Mouse (Mus musculus) heart, postnatal 4 days (tissue): Measurements from ENCODE around the gene Gm20458. TPM values are rescaled to one million over a fixed set of nuclear protein-coding genes. Genes with fewer than 3 reads are reported as not detected.
A peak's percentile ranks its signal among the peaks of the same experiment; 100 is the strongest.

Experiments used
- DNase-seq: peaks from one replicate; pipeline ENCODE4 v3.0.0; 2021
- total RNA-seq, 2 experiments: library from RNA; stranded (reverse); gene quantifications; 2 replicates each; pipeline ENCODE4 v1.2.3; 2021

The Gm20458 gene
- total RNA-seq, 2 experiments from 2014 or later, result 2.5 to 4.3 TPM

- no peak for DNase-seq
Measured at GRCm38 (mm10) chr2:164435216-164436090, 25.3 kb upstream of the Gm20458 start.

GRCm38 (mm10) chr2:164436215-164436913, 24.4 kb upstream of the Gm20458 start:
- no peak for DNase-seq

- DNase-seq, result no peak
Measured at GRCm38 (mm10) chr2:164436961-164437360, 23.8 kb upstream of the Gm20458 start.

- DNase-seq, result no peak
Measured at GRCm38 (mm10) chr2:164437710-164438109, 23.1 kb upstream of the Gm20458 start.

GRCm38 (mm10) chr2:164438257-164438656, 22.5 kb upstream of the Gm20458 start:
- no peak for DNase-seq

GRCm38 (mm10) chr2:164439001-164439421, 21.8 kb upstream of the Gm20458 start:
- no peak for DNase-seq

GRCm38 (mm10) chr2:164440314-164440713, 20.5 kb upstream of the Gm20458 start:
- no peak for DNase-seq

- no peak for DNase-seq
Measured at GRCm38 (mm10) chr2:164441155-164441554, 19.6 kb upstream of the Gm20458 start.

GRCm38 (mm10) chr2:164441731-164442130, 19.0 kb upstream of the Gm20458 start:
- DNase-seq, result no peak

GRCm38 (mm10) chr2:164442315-164443050, 18.3 kb upstream of the Gm20458 start:
- DNase-seq, result peak; percentile 50

GRCm38 (mm10) chr2:164443051-164443437, 17.7 kb upstream of the Gm20458 start:
- peak; percentile 88 for DNase-seq

- no peak for DNase-seq
Measured at GRCm38 (mm10) chr2:164443460-164444000, 17.2 kb upstream of the Gm20458 start, which contains the start of gene Sdc4. Gene Sdc4 (minus strand): TSS chr2:164443887.

GRCm38 (mm10) chr2:164444701-164445100, 16.1 kb upstream of the Gm20458 start:
- DNase-seq, result no peak

GRCm38 (mm10) chr2:164445399-164446085, 15.2 kb upstream of the Gm20458 start:
- DNase-seq, result no peak

GRCm38 (mm10) chr2:164446086-164446469, 14.7 kb upstream of the Gm20458 start:
- DNase-seq, result no peak

- no peak for DNase-seq
Measured at GRCm38 (mm10) chr2:164448140-164448539, 12.6 kb upstream of the Gm20458 start.

- DNase-seq, result no peak
Measured at GRCm38 (mm10) chr2:164448921-164449320, 11.8 kb upstream of the Gm20458 start.

- DNase-seq, result no peak
Measured at GRCm38 (mm10) chr2:164449341-164450042, 11.3 kb upstream of the Gm20458 start.

GRCm38 (mm10) chr2:164452000-164452676, 8.6 kb upstream of the Gm20458 start:
- DNase-seq, result peak; percentile 82

GRCm38 (mm10) chr2:164453047-164453757, 7.6 kb upstream of the Gm20458 start:
- peak; percentile 51 for DNase-seq
